Mouse (Mus musculus): ENCODE results near the gene Zyx. TPM values are rescaled to one million over a fixed set of nuclear protein-coding genes. Genes with fewer than 3 reads are reported as not detected.

The Zyx gene
- polyA plus RNA-seq, 1 experiment from 2014 or later = 56.5 TPM

DNA sequence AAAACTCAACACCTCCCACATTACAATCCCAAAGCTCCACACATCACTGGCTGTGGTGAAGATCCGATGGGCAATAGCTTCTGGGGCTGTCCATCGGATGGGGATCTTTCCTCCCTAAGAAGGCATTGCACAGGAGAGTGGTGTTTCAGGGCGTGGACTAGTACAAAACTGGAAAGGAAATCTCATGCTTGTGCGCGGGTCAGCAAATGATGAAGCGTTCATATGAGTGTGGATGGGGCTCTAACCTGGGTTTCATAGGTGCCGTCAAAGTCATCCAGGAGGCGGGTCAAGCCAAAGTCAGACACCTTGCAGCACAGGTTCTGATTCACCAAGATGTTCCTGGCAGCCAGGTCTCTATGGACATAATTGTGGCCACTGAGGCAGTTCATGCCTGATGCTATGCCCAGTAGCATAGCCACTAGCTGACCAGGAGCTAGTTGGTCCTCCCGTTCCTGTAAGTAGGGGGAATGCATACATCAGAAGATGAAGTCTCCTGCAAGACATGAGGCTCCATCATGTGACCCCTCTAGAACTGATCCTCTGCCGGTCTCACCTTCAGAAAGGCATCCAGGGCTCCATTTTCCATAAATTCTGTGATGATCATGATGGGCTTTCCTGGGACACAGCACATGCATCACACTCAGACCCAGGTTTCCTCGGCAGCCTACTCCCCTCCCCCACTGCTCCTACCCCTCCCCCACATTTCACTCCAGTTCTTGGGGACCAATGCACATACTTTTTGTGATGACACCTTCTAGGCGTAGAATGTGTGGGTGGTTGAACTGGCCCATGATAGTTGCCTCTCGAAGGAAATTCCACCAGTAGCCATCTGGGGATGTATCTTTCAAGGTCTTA, 11.8 kb downstream of the Zyx start:
- H3K9ac ChIP-seq = no peak overlapping the region
- no peaks in the 10 kb centered on the region for H3K27me3 ChIP-seq
- H3K4me2 ChIP-seq = no peak overlapping the region
- no peak overlapping the region for H3K27ac ChIP-seq (replicated peaks)
- 91% methylated on average over 13 of the region's 13 CpGs for WGBS
- H3K4me1 ChIP-seq (replicated peaks) = no peaks in the 10 kb centered on the region
- no peak overlapping the region for H3K4me3 ChIP-seq
- ATAC-seq (ENCODE audit: low read depth) = no peak
- no peaks in the 10 kb centered on the region for H3K9me3 ChIP-seq
- peaks cover 48% of the 10 kb centered on the region for H3K36me3 ChIP-seq

DNA sequence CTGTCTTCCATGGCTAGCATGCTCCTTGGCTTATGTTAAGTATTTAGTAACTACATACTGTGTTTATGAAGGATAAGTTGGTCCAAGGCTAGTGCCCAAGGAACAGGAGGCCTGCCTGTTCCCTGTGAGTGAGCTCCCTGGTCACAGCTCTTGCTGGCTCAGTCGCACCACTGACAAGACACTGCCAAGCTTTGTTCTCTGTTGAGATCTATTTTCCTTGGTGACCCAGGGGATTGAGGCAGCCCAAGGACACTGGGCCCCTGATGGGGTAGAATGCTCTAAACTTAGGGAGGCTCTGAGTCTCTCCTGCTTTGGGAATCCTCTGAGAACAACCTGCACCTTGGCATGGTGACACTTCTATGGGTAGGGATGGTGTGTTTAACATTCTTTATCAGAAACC, 12.6 kb downstream of the Zyx start:
- 66% methylated on average over 1 of the region's 1 CpGs for WGBS
- Histone ChIP-seq H3K9ac (no peak overlapping the region), H3K27ac (replicated peaks) (no peak overlapping the region), H3K27me3 (no peaks in the 10 kb centered on the region), H3K4me3 (no peak overlapping the region), H3K4me2 (no peak overlapping the region), H3K36me3 (peaks cover 40% of the 10 kb centered on the region), H3K9me3 (no peaks in the 10 kb centered on the region), H3K4me1 (replicated peaks) (no peaks in the 10 kb centered on the region)
- ATAC-seq (ENCODE audit: low read depth) = no peak

DNA sequence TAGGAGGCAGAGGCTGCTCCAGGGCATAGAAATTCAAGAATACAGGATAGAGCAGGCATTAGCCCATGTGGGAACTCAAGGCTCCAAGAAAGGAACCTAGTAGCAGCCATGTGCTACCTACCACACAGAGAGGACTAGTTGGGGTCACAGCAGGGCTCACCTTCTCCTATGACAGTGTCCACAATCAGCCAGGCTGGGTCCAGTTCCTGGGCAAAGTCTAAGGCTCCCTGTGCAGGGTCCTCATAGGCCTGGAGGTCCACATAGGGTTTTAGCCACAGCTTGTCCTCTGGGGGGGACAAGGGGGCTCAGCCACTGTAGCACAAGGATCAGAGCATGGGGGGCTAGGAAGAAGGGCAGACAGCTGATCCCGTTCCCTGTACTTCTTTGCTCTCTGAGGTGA, 13.1 kb downstream of the Zyx start:
- H3K9ac ChIP-seq = no peak overlapping the region
- ATAC-seq (ENCODE audit: low read depth) = no peak
- H3K9me3 ChIP-seq = no peaks in the 10 kb centered on the region
- no peak overlapping the region for H3K4me2 ChIP-seq
- no peak overlapping the region for H3K27ac ChIP-seq (replicated peaks)
- WGBS = 96% methylated on average over 1 of the region's 1 CpGs
- no peak overlapping the region for H3K4me3 ChIP-seq
- H3K27me3 ChIP-seq = no peaks in the 10 kb centered on the region
- peaks cover 36% of the 10 kb centered on the region for H3K36me3 ChIP-seq
- no peaks in the 10 kb centered on the region for H3K4me1 ChIP-seq (replicated peaks)

DNA sequence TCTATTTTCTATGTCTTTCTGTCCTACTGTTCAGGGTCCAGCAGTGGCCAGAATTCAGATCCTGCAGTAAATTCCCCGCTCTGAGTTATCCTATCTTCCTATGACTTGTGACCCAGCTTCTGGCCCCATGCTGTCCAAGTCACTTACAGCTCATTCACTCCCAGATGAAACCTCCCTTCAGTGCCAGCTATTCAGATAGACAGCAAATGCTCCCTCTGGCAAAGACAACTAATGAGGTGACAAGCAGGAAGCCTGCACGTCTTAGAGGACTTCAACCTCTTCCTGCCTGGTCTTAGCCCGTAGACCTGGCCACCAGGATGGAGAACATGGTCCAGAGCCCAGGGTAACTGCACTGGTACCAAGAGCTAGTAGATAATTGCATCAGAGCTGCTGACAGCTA, 13.5 kb downstream of the Zyx start:
- no peak overlapping the region for H3K4me2 ChIP-seq
- no peak for ATAC-seq (ENCODE audit: low read depth)
- no peaks in the 10 kb centered on the region for H3K9me3 ChIP-seq
- no peaks in the 10 kb centered on the region for H3K4me1 ChIP-seq (replicated peaks)
- 63% methylated on average over 3 of the region's 3 CpGs for WGBS
- H3K27me3 ChIP-seq = no peaks in the 10 kb centered on the region
- no peak overlapping the region for H3K9ac ChIP-seq
- no peak overlapping the region for H3K4me3 ChIP-seq
- peaks cover 31% of the 10 kb centered on the region for H3K36me3 ChIP-seq
- H3K27ac ChIP-seq (replicated peaks) = no peak overlapping the region

DNA sequence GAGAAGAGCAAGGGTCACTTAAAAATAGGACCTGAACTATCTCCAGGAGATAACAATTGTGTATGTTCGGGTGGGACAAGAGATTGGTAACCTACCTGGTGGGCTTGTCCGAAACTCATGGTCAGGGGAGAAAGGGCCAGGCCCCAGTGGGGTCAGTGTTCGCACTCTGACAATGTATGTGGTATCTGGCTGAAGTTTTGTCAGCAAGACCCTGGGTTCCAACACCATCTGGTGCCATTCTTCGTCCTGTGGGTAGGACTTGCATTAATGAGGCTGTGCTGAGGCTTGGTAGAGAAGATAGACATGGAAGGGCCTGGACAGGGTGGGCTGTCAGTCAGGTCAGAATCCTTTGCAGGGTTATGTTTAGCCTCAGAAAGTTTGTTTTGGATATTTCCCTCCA, 14.6 kb downstream of the Zyx start:
- Histone ChIP-seq H3K27me3 (no peaks in the 10 kb centered on the region), H3K9ac (no peak overlapping the region), H3K4me2 (no peak overlapping the region), H3K9me3 (no peaks in the 10 kb centered on the region), H3K36me3 (peaks cover 20% of the 10 kb centered on the region), H3K4me3 (no peak overlapping the region), H3K27ac (replicated peaks) (no peak overlapping the region), H3K4me1 (replicated peaks) (no peaks in the 10 kb centered on the region)
- no peak for ATAC-seq (ENCODE audit: low read depth)
- WGBS = 90% methylated on average over 4 of the region's 4 CpGs

DNA sequence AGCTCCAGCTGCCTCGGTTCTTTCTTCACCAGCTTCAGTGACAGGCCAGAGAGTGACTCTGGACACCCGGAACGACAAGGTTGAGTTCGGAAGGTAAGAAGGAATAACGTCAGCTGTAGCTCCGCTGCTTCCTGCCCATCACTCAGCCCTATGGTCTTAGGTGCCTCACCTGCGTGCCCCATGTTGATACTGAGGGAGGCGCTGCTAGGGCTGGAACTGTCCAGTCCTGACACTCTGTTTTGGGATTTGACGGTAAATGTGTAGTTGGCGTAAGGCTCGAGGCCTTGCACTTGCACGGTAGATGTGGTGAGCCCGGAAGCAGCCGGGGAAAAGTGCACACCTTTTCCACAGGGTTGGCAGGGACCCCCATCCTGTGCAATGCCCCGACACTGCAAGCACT, 15.2 kb downstream of the Zyx start:
- Histone ChIP-seq H3K9me3 (no peaks in the 10 kb centered on the region), H3K9ac (no peak overlapping the region), H3K4me2 (no peak overlapping the region), H3K4me3 (no peak overlapping the region), H3K27ac (replicated peaks) (no peak overlapping the region), H3K36me3 (peaks cover 15% of the 10 kb centered on the region), H3K4me1 (replicated peaks) (no peaks in the 10 kb centered on the region), H3K27me3 (no peaks in the 10 kb centered on the region)
- WGBS = 97% methylated on average over 15 of the region's 15 CpGs
- ATAC-seq (ENCODE audit: low read depth) = no peak

DNA sequence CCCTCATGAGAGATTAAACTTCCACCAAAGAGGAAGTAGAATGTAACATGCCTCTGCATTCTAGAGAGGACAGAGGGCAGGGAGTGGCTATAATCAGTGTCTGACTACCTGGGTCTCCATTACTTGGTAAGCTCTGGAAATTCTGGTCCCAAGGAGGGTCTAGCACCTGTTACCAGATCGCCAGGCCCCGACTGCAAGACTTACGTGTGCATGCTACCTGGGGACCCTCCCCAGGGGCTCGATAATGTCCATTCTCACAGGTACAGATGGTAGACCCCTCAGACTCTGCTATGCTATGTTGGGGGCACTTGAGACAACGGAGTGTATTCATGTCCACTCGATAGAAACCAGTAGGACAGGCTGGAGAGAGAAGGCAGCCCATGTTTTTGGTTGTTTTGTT, 15.8 kb downstream of the Zyx start:
- 91% methylated on average over 6 of the region's 6 CpGs for WGBS
- no peak overlapping the region for H3K4me3 ChIP-seq
- ATAC-seq (ENCODE audit: low read depth) = no peak
- H3K27ac ChIP-seq (replicated peaks) = no peak overlapping the region
- H3K4me2 ChIP-seq = no peak overlapping the region
- no peaks in the 10 kb centered on the region for H3K27me3 ChIP-seq
- H3K4me1 ChIP-seq (replicated peaks) = no peaks in the 10 kb centered on the region
- no peak overlapping the region for H3K9ac ChIP-seq
- no peaks in the 10 kb centered on the region for H3K9me3 ChIP-seq
- H3K36me3 ChIP-seq = peaks cover 9% of the 10 kb centered on the region

DNA sequence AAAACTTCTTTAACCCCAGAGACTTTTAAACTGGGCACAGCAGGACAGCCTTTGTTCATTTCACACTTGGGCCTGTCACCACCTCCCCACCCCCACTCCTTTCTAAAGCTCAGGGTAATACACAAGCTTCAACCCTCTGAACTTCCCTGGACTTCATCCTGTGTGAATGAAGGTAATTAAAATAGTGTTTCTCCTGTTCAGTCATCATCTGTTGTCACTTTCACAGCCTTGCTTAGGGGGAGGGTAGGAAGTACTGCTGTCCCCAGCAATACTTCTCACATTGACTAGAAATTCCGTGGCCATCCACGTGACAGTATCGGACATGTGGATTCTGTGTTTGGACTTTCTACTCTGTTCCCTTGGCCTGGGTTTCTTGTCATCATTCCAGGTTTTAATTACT, 20.4 kb downstream of the Zyx start:
- Histone ChIP-seq H3K27ac (replicated peaks) (no peak overlapping the region), H3K9me3 (no peaks in the 10 kb centered on the region), H3K4me3 (no peak overlapping the region), H3K9ac (no peak overlapping the region), H3K36me3 (no peaks in the 10 kb centered on the region), H3K4me2 (no peak overlapping the region), H3K27me3 (peaks cover 14% of the 10 kb centered on the region), H3K4me1 (replicated peaks) (peaks cover 28% of the 10 kb centered on the region)
- ATAC-seq (ENCODE audit: low read depth) = no peak
- 3% methylated on average over 3 of the region's 3 CpGs for WGBS

DNA sequence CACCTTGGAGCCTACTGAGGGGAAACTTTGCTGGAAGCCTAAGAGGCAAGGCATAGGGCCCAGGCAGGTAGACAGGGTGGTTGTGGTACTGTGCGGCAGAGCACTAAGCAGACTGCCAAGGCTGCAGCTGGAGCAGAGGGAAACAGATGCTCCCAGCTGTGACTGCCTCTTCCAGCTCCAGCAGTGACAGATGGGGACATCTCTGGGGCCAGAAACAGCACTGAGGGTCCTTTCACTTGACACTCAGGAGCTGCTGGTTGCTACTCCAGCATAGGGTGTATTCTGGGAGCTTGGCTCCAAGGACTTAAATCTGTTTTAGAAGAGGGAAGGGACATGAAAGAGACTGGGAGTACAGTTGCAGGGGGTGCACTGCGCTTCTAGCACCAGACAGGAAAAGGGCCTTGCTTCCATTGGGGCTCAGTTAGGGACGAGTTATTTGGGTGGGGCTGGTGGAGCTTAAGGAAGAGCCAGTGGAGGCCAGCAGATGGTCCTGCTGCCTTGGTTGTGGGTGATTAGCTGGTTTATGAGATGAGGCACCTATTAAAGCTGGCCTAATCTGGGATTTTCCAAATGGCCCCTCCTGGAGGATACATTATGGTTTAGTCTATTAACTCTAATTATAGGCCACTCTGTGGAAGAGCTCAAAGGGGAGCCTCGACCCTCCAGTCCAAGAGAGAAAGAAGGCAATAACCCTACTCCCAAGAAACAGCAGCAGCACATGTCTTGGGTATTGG, 21.4 kb downstream of the Zyx start:
- no peak overlapping the region for H3K27ac ChIP-seq (replicated peaks)
- peaks cover 14% of the 10 kb centered on the region for H3K27me3 ChIP-seq
- no peak overlapping the region for H3K4me2 ChIP-seq
- peaks cover 28% of the 10 kb centered on the region for H3K4me1 ChIP-seq (replicated peaks)
- 20% methylated on average over 4 of the region's 4 CpGs for WGBS
- no peak for ATAC-seq (ENCODE audit: low read depth)
- no peak overlapping the region for H3K9ac ChIP-seq
- no peaks in the 10 kb centered on the region for H3K36me3 ChIP-seq
- no peak overlapping the region for H3K4me3 ChIP-seq
- no peaks in the 10 kb centered on the region for H3K9me3 ChIP-seq

DNA sequence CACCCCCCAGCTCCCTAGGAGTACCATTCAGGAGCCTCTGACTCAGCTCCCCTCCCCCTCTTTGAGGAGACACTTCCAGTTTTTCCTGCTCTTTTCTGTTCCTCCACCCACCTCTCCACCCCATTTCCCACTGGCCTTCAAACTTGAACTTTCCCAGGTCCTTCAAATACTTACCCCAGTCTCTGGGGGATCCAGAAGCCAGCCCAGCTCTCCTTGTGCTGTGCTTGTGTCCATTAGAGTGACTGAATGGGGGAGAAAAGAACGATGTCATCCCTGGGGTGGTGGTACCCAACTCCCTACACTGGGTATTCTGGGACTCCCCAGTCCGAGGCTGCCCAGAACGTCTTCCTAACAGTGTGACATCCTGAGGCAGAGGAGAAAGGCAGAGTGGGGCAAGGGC, 22.6 kb downstream of the Zyx start:
- no peaks in the 10 kb centered on the region for H3K36me3 ChIP-seq
- H3K4me3 ChIP-seq = no peak overlapping the region
- no peaks in the 10 kb centered on the region for H3K9me3 ChIP-seq
- H3K4me2 ChIP-seq = no peak overlapping the region
- H3K4me1 ChIP-seq (replicated peaks) = peaks cover 28% of the 10 kb centered on the region
- H3K9ac ChIP-seq = no peak overlapping the region
- ATAC-seq (ENCODE audit: low read depth) = peak; percentile 44; the same call in 1 of the 2 replicates
- no peak overlapping the region for H3K27ac ChIP-seq (replicated peaks)
- peaks cover 14% of the 10 kb centered on the region for H3K27me3 ChIP-seq
- 7% methylated on average over 3 of the region's 3 CpGs for WGBS

DNA sequence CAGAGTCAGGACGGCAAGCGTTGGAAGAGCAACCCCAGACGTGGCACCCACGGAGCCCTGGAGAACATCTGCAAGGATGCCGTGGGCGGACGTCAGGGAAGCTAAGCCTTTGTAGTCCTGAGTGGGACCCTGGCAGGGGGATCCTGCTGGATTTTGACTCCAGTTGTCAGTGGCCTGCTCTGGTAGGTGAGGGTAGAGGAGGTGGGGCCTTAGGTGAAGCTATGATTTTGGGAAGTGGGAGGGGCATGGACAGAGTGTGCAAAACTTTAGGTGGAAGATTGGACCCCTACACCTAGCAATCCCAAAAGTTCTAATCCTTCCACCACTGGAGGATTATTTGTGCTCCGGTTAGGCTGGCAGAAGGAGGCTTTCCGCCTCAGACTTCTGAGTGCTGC, 23.0 kb downstream of the Zyx start:
- no peaks in the 10 kb centered on the region for H3K9me3 ChIP-seq
- peak overlapping the region; percentile 50; the same call in 1 of the 2 replicates for H3K4me3 ChIP-seq
- H3K4me1 ChIP-seq (replicated peaks) = peaks cover 28% of the 10 kb centered on the region
- H3K4me2 ChIP-seq = peak overlapping the region; percentile 94
- 17% methylated on average over 9 of the region's 9 CpGs for WGBS
- H3K27ac ChIP-seq (replicated peaks) = no peak overlapping the region
- ATAC-seq (ENCODE audit: low read depth) = peak; percentile 2; the same call in 1 of the 2 replicates
- H3K36me3 ChIP-seq = no peaks in the 10 kb centered on the region
- H3K9ac ChIP-seq = no peak overlapping the region
- peaks cover 14% of the 10 kb centered on the region for H3K27me3 ChIP-seq

DNA sequence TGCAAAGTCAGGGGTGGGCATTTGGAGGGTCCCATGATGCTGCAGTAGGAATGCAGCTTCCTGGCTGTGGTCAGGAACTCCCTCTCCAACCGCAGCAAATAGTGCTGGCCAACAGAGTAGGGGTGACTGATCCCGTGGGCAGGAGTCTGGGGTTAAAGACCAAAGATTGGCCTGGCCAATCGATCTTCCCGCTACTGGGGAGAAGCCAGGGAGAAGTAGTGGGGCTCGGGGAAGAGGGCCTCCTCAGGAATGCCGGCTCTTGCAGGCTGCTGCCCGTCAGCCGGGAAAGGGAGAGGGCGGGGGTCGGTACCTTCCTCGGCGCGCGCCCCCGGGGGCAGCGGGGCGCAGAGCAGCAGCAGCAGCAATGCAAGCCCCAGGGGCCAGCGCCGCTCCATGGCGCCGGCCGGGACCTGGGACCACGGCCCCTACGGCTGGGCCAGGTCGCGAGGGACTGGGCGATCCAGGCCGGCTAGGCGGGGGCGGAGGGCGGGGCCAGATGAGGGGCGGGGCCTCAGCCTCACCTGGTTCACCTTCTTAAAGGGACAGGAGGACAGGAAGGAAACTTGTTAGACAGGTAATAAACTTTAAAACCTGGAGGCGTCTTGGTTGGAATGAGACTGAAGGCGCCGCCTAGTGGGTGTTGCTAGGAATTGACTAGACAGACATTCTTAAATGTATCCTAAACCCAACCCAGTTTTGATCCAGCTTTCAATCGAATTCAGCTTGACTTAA, 23.6 kb downstream of the Zyx start, which contains the start of gene Epha1:
TSS of gene Epha1 (minus strand) at position 453 of the 732 bp plus-strand sequence.
- under 1% methylated on average over 36 of the region's 36 CpGs for WGBS
- peak; percentile 68 for ATAC-seq (ENCODE audit: low read depth)
- H3K9ac ChIP-seq = peak within 1 kb of the TSS; percentile 65

More for the DNA sequence above, 23.6 kb downstream of the Zyx start, which contains the start of gene Epha1:
- Histone ChIP-seq H3K27ac (replicated peaks) (no peak within 1 kb of the TSS), H3K27me3 (peaks cover 14% of the 10 kb centered on the region), H3K9me3 (no peaks in the 10 kb centered on the region), H3K4me3 (peak within 1 kb of the TSS; percentile 50), H3K4me2 (peak within 1 kb of the TSS; percentile 94), H3K4me1 (replicated peaks) (peaks cover 28% of the 10 kb centered on the region), H3K36me3 (no peaks in the 10 kb centered on the region)

Data from neural tube, embryonic 13.5 days (tissue).